Mouse (Mus musculus) midbrain, postnatal 0 days (tissue): ENCODE measurements around the gene Ptges3l. TPM values are rescaled to one million over a fixed set of nuclear protein-coding genes. Genes with fewer than 3 reads are reported as not detected.
A peak's percentile ranks its signal among the peaks of the same experiment; 100 is the strongest.

Experiments used
- ATAC-seq: fragments of 200-750 bp; cut with Nextera tagmentation; 2 replicates; pipeline ENCODE4 v1.8.0; 2017; ENCODE audit warnings: moderate number of reproducible peaks, mild to moderate bottlenecking, moderate TSS enrichment, moderate library complexity; ENCODE audit not compliant: low FRiP score
- DNase-seq: peaks from one replicate; pipeline ENCODE4 v3.0.0-alpha.2; 2015; ENCODE audit warnings: low spot score
- H3K27ac ChIP-seq: fragments of 300-500 bp; sonication (generic); 2 replicates; pipeline ENCODE4 v1.5.1; 2014; ENCODE audit warnings: low read depth, mild to moderate bottlenecking, low read length, mixed read lengths
- H3K27me3 ChIP-seq: fragments of 300-500 bp; sonication (generic); 2 replicates; pipeline ENCODE4 v1.6.1; 2014; ENCODE audit warnings: low read length, control low read depth, mixed read lengths; ENCODE audit not compliant: insufficient read depth
- H3K36me3 ChIP-seq: fragments of 300-500 bp; sonication (generic); 2 replicates; pipeline ENCODE4 v1.6.1; 2014; ENCODE audit warnings: low read length, control low read depth, mixed read lengths; ENCODE audit not compliant: insufficient read depth
- H3K4me1 ChIP-seq: fragments of 300-500 bp; sonication (generic); 2 replicates; pipeline ENCODE4 v1.6.1; 2014; ENCODE audit warnings: mild to moderate bottlenecking, control low read depth, antibody characterized with exemption, low read length, mixed read lengths; ENCODE audit not compliant: insufficient read depth
- H3K4me2 ChIP-seq: fragments of 300-500 bp; sonication (generic); 2 replicates; pipeline ENCODE4 v1.6.1; 2014; ENCODE audit warnings: low read depth, mild to moderate bottlenecking, low read length, mixed read lengths; ENCODE audit not compliant: poor library complexity, severe bottlenecking
- H3K4me3 ChIP-seq: fragments of 300-500 bp; sonication (generic); 2 replicates; pipeline ENCODE4 v1.5.1; 2014; ENCODE audit warnings: low read depth, mild to moderate bottlenecking, low read length, moderate library complexity
- H3K9ac ChIP-seq: fragments of 300-500 bp; sonication (generic); replicated peaks from 2 replicates; pipeline ENCODE4 v1.6.1; 2014; ENCODE audit warnings: mild to moderate bottlenecking, low read length, moderate library complexity, mixed read lengths; ENCODE audit not compliant: poor library complexity, severe bottlenecking
- H3K9me3 ChIP-seq: fragments of 300-500 bp; sonication (generic); 2 replicates; pipeline ENCODE4 v1.6.1; 2016; ENCODE audit warnings: low read length, control low read depth
- CTCF ChIP-seq: IDR thresholded peaks from 2 replicates; pipeline ENCODE4 v1.5.1; 2016; ENCODE audit warnings: antibody characterized with exemption, mild to moderate bottlenecking
- WGBS: fragments of 180-500 bp; shearing (Covaris S2); extraction: QIAGEN DNeasy Blood & Tissue Kit; methylation state at CpG from one replicate; pipeline ENCODE4 v1.1.7; 2014; 5-methylcytosine and 5-hydroxymethylcytosine counted together
- polyA plus RNA-seq: library from polyadenylated mRNA; unstranded; fragments of >200 nt; fragmentation: Nextera tagmentation; extraction: Ambion mirVana; gene quantifications from 2 replicates; pipeline ENCODE4 v1.2.1, GENCODE M21; 2015
- total RNA-seq: library from RNA; depleted of rRNA; stranded (reverse); fragments of >200 nt; gene quantifications from 2 replicates; pipeline ENCODE4 v1.2.3, GENCODE M21; 2014

Gene Ptges3l
- total and polyA plus RNA-seq, 2 experiments from 2014 or later = 0.66 to 2.9 TPM

DNA sequence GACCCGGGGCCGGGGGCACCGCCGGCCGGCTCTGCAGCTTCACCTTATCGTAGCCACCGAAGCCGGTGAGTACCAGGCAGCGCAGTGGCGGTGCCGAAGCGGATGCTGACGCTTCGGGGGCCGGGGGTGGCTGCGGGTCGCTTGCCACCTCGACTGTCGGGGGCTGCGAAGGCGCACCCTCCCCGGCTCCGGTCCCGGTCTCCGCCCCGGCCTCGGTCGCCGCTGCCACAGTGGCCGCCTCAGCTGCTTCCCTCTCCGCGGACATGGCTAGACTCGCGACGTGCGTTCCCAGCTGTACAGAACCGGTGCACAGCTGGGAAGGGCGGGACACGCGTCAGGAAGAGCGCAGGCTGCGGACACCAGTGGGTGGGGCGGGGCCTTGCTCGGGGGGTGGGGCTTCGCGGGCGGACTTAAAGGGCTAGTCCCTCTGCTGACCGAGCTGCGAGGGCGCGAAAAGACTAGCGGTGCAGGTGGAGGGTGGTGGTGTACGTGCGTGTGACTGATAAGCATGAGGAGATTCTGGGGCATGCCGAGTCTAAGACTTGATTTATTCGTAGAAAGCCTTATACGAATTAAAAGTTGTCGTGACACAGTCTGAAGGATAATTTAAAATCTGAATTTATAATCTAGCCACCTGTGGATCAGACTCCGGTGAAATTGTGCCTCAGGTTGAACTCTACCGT, 40.9 kb upstream of the Ptges3l start, which contains the start of gene Vat1:
Gene Vat1, minus strand, starts transcription at position 362 of the 683 bp plus-strand sequence.
- DNase-seq (peak; percentile 87), ATAC-seq (peak; percentile 62)
- H3K27ac ChIP-seq = peak within 1 kb of the TSS; percentile 92
- peak within 1 kb of the TSS; percentile 96 for H3K4me3 ChIP-seq
- peak within 1 kb of the TSS; percentile 90 for H3K9ac ChIP-seq
- peaks cover 13% of the 10 kb centered on the region; the same call in 1 of the 2 replicates for H3K36me3 ChIP-seq
- no peaks in the 10 kb centered on the region for H3K27me3 ChIP-seq
- H3K9me3 ChIP-seq = no peaks in the 10 kb centered on the region
- 1% methylated on average over 49 of the region's 60 CpGs for whole genome bisulfite sequencing
- no peak for TF ChIP-seq CTCF
- peak within 1 kb of the TSS; percentile 85 for H3K4me2 ChIP-seq
- peaks cover 23% of the 10 kb centered on the region for H3K4me1 ChIP-seq

GRCm38 (mm10) chr11:101465101-101465868, 40.2 kb upstream of the Ptges3l start:
- WGBS = under 1% methylated on average over 51 of the region's 51 CpGs
- ATAC-seq = peak; percentile 44
- peaks cover 23% of the 10 kb centered on the region for H3K4me1 ChIP-seq

DNA sequence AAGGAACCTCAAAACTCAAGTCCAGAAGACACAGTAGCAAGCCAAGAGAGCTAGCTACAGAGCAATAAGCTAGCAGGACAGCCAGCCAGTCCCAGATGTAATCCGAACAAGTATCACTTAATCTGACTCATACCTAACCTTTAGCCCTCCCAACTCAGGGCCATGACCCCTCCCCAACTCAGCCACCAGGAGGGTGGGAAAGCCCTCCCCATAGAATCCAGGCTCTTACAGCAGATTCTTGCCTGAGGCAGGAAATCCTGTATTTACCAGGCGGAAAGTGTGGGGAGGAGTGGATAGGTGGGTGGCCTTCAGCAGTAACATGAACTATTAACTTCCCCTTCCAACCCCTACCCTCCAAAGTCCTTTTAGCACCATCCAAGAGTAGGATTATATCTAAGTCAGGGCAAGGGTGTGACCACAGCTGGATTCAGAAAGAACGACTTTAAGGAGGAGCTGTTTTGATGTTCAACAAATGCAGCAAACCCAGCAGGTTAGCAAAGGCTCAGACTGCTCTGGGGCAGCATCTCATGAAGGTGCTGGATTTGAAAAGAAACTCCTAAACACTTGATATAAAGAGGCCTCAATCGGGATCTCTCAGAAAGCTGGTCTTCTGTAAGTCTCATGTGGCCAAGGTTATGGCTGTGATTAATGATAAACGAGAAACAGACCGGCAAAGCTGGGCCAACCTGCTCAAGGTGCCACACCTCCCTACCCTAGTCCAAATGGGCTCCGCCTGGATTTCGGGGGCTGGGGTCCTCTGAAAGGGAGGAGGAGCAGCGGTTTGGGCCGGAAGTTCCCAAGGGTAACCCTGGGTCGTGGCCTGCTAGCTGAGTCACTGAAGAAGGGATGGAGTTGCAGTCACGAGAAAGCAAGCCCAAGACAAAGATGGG, 39.3 kb upstream of the Ptges3l start, which contains the start of gene Rnd2:
Gene Rnd2, plus strand, starts transcription at position 789 of the 890 bp plus-strand sequence.
- Histone ChIP-seq H3K9ac (peak within 1 kb of the TSS; percentile 90), H3K36me3 (peaks cover 23% of the 10 kb centered on the region), H3K27ac (peak within 1 kb of the TSS; percentile 92), H3K4me1 (peaks cover 23% of the 10 kb centered on the region), H3K27me3 (no peaks in the 10 kb centered on the region), H3K4me2 (peak within 1 kb of the TSS; percentile 85), H3K4me3 (peak within 1 kb of the TSS; percentile 96), H3K9me3 (no peaks in the 10 kb centered on the region)
- no peak for DNase-seq
- WGBS = 10% methylated on average over 12 of the region's 12 CpGs
- no peak for ATAC-seq
- no peak for TF ChIP-seq CTCF

More at GRCm38 (mm10) chr11:101465101-101465868, 40.2 kb upstream of the Ptges3l start:
- Histone ChIP-seq H3K27ac (peak overlapping the region; percentile 92), H3K36me3 (peaks cover 15% of the 10 kb centered on the region), H3K27me3 (no peaks in the 10 kb centered on the region), H3K4me2 (peak overlapping the region; percentile 85), H3K9ac (peak overlapping the region; percentile 90), H3K9me3 (no peaks in the 10 kb centered on the region), H3K4me3 (peak overlapping the region; percentile 96)
- peak; percentile 78 for DNase-seq
- peak; percentile 55 for TF ChIP-seq CTCF

- H3K27me3 ChIP-seq = no peaks in the 10 kb centered on the region
- no peak for TF ChIP-seq CTCF
- no peaks in the 10 kb centered on the region for H3K9me3 ChIP-seq
- peak overlapping the region; percentile 96; the same call in 1 of the 2 replicates for H3K4me3 ChIP-seq
- ATAC-seq (peak; percentile 32; the same call in 1 of the 2 replicates), DNase-seq (peak; percentile 82)
- H3K27ac ChIP-seq = no peak overlapping the region; the same call in 1 of the 2 replicates
- H3K4me2 ChIP-seq = peak overlapping the region; percentile 85
- peaks cover 23% of the 10 kb centered on the region for H3K4me1 ChIP-seq
- 21% methylated on average over 13 of the region's 13 CpGs for WGBS
- peaks cover 38% of the 10 kb centered on the region for H3K36me3 ChIP-seq
- 0 out of 2 replicates have a peak overlapping the region, but pooled peaks have one; percentile 90 for H3K9ac ChIP-seq
Measured at GRCm38 (mm10) chr11:101462583-101463440, 37.7 kb upstream of the Ptges3l start.

- Histone ChIP-seq H3K4me2 (no peak overlapping the region), H3K4me1 (peaks cover 23% of the 10 kb centered on the region), H3K27me3 (no peaks in the 10 kb centered on the region), H3K27ac (no peak overlapping the region; the same call in 1 of the 2 replicates), H3K9ac (no peak overlapping the region), H3K36me3 (peaks cover 42% of the 10 kb centered on the region), H3K4me3 (no peak overlapping the region), H3K9me3 (no peaks in the 10 kb centered on the region)
- DNase-seq = no peak
- ATAC-seq = no peak
- 50% methylated on average over 14 of the region's 14 CpGs for WGBS
- TF ChIP-seq CTCF = no peak
Measured at GRCm38 (mm10) chr11:101462141-101462540, 37.0 kb upstream of the Ptges3l start.
